Mouse (Mus musculus) thymus, adult 18-20 months (tissue): ENCODE measurements around the gene Cdh16.

Source experiments
- DNase-seq, 2 experiments: peaks; one replicate each; pipeline ENCODE4 v3.0.0; 2022; ENCODE audit warnings: mixed read lengths in 2 of 2

The Cdh16 gene

GRCm38 (mm10) chr8:104570436-104571343 lies 53.5 kb downstream of the Cdh16 start:
- peak; percentile 58 to 68 for DNase-seq

DNA sequence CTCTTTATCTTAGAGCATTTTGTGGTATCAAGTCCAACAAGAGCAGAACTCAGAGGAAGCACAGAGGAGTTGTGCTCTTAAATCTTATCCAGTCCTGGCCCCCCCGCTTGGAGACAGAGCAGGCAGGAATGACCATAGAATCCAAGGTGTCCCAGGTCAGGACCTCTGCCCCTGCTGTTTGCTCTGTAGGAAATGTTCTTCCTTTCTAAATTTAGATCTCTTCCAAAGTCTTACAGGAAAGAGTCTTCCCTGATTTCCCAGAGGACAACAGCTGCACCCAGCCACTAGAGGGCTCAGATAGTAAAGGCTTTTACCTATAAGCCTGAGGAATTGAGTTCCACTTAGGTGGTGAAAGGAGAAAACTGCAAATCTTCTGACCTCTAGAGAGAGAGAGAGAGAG lies 54.6 kb downstream of the Cdh16 start:
- DNase-seq, result no peak

GRCm38 (mm10) chr8:104565457-104565798 lies 58.8 kb downstream of the Cdh16 start:
- no peak for DNase-seq

- peak; percentile 54 to 63 for DNase-seq
Observed at GRCm38 (mm10) chr8:104564633-104565456, 59.4 kb downstream of the Cdh16 start.

DNA sequence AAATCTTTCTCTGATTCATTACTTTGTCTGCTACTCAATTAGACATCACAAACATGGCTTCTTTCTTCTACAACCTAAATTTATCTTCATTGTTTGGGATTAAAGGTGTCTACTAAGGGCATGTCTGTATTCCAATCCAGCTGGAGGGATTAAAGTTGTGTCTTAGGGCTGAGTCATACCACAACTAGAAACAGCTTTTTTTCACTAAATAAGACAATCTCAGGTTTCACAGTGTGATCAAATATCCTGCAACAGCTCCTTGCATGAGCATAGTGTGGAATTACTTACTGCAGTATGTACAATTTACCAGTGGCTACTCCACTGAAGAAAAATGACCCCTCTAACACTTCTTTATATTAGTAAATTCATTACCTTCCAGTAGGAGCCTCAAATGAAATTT lies 63.5 kb downstream of the Cdh16 start:
- DNase-seq, result no peak

GRCm38 (mm10) chr8:104557226-104557625 lies 67.0 kb downstream of the Cdh16 start:
- DNase-seq, result no peak

- no peak for DNase-seq
Observed at GRCm38 (mm10) chr8:104555191-104555590, 69.0 kb downstream of the Cdh16 start.
